Mouse (Mus musculus) urinary bladder, adult 2 months (tissue): ENCODE results near the gene Cartpt. TPM values are rescaled to one million over a fixed set of nuclear protein-coding genes. Genes with fewer than 3 reads are reported as not detected.
"Not testable (repeated sequence)": the region's sequence is repeated elsewhere in the genome, so short reads cannot be mapped to it uniquely, and the experiment has no call there.

Experiments
- DNase-seq: peaks from one replicate; pipeline ENCODE4 v3.0.0; 2022; ENCODE audit warnings: low spot score
- polyA plus RNA-seq: library from polyadenylated mRNA; depleted of rRNA; stranded (reverse); fragments of >200 nt; gene quantifications from 2 replicates; pipeline ENCODE4 v1.2.3, GENCODE M21; 2012; rRNA removed

The Cartpt gene
- polyA plus RNA-seq, 1 experiment = 1.4 TPM

DNA sequence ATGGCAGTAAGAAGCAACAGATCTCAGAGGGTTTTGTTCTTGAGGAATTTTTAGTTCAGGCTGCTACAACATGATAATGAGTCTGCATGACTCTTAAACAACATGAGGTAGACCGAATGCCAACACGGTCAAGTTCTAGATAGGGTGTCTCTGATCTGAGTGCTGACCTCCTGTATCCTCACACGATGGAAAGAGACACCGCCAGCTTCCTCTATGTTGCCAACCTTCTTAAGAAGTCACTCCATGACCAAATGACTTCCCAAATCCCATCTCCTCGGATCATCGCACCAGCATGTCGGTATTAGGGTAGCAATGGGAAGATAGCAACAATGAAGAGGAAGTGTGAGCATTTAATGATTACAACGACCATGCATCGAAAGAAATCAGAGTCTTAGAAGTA, 43.6 kb downstream of the Cartpt start:
- DNase-seq = no peak

DNA sequence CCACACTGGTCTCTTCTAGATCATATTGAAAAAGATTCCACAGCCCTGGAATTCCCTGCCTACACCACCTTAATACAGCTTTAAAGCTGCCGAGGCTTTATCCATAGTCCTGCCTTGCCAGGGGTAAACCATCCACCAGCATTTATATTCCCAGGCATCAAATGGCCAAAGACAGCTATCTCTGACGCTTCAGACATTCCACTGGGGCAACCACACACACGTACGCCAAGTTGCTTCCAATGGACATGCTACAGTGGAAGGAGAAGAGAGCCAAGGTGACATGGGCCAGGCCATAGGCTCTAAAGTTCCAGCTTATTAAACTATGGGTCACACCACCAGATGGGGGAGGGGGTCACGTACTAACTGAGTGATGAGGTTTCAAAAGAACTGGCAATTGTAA, 45.7 kb downstream of the Cartpt start:
- no peak for DNase-seq

DNA sequence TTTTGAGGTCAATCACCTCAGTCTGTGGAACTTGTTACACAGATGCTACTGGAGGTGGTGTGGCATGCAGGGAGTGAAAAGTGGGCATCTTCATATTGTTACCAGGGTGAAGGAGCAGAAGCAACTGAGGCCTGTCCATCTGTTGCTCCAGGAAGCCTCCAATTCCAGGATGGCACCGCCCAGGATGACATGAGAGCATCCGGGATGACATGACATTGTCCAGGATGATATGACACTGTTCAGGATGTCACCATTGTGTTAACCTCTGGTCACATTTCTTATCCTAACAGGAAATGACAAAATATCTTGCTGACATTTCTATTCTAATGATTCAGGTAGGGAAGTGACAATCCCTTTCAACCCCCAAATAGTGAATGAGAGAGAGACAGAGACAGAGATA, 47.8 kb downstream of the Cartpt start:
- no peak for DNase-seq

DNA sequence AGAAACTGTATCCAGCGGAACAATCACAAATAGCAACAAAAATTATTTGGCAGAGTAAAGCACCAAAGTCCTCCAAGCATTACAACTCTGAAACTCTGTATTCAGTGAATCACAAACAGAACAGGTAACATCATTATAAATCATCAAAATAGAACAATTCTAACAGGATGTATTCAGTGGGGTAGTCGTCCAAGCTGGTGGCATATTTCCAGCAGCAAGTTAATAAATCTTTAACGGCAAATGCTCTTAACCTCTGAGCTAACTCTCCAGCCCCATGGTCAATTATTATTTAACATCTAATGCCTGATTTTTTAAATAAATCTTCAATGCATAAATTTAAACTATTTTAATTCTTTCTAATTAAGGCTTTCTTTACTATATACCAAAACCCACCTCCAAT, 48.5 kb downstream of the Cartpt start:
- DNase-seq = not testable (repeated sequence)

DNA sequence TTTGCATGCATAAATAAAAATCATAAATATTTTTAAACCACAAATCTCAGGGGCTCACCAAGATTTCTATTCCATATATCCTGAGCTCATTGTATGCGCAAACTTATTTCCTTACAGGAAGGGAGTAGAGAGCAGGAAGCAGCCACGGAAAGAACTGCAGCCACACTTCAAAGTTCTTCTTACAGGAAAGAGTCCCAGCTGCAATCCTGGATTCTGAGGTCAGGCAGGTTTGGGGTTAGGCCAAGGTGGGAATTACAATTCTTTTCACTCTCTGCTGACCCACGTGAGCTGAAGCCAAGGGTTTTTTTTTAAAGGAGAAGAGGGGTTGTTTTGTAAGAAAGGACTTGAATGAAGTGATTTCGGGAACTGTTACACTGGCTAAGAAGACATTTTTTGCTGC, 49.9 kb downstream of the Cartpt start:
- DNase-seq = no peak

DNA sequence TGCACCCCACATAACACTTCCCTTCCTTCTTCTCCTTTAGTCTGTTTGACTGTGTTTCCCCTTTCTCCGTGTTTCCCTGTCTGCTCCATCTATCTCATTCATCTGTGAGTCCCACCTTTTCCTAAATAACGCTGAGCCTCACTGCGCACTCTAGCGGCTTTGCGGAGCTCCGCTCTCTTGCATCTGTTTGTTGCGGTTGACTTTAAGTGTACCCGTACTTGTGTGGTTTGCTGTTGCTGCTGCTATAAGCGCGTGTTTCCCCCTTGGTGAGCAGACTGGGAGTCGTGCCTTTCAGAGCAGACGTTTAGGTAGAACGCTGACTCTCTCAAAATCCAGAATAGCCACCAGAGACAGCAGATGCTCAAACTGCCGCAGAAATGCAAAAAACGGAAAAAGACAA, 51.3 kb downstream of the Cartpt start:
- no peak for DNase-seq

Other genes with a start within 250 kb of the Cartpt start
- gene Mccc2, start 114.5 kb upstream of the Cartpt start, polyA plus RNA-seq = 17.8 and 26.5 TPM in 2 replicates
- gene Bdp1, start 203.0 kb upstream of the Cartpt start, polyA plus RNA-seq = 8.7 and 9.2 TPM in 2 replicates
- 28.2 and 30.7 TPM in 2 replicates for gene Serf1, start 206.9 kb upstream of the Cartpt start, polyA plus RNA-seq
- 37.3 and 50.4 TPM in 2 replicates for gene Smn1, start 223.8 kb upstream of the Cartpt start, polyA plus RNA-seq